Mouse (Mus musculus): Measurements from ENCODE around the gene Mef2c. TPM values are rescaled to one million over a fixed set of nuclear protein-coding genes. Genes with fewer than 3 reads are reported as not detected.
A peak's percentile ranks its signal among the peaks of the same experiment; 100 is the strongest.

Mef2c gene
- polyA plus RNA-seq, 1 experiment from 2014 or later = 98.0 TPM

DNA sequence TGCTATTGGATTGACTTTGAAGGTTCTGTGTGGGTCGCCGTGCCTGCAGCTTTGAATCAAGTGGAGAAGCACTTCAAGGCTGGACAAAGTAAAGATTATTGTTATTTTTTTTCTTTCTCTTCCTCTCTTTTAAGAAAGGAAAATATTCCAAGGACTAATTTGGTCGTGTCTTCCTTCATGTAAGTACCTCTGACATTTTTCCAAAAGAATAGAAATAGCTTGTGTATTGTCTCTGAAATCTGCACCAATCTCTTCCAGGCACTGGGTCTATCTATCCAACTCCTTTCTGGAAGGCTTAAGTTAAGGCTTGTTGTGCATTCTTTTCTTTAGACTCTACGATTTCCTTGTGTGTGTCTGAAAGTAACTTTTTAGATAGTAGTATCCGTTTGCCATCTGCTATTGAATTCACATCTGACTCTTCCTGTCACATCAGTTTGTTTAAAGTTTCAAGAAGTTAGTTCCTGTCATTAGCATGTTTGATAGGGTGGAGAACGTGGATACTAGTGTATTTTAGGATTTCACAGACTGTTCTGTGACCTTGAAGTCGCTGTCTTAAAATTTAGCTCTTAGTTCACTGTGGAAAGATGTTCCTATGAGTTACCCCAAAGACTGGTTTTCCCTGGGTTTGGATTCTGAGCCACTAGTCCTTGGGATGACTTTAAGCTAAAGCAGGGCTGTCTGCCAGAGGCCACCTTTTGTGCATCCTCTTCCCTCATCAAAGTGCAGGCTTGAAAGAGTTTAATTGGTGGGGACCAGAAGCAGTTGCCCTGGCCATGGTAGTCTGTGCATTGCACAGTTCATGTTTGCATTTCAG lies 21.3 kb downstream of the Mef2c start:
- no peaks in the 10 kb centered on the region for H3K36me3 ChIP-seq
- H3K9ac ChIP-seq = peak overlapping the region; percentile 78
- H3K4me3 ChIP-seq = peak overlapping the region; percentile 89
- no peaks in the 10 kb centered on the region for H3K27me3 ChIP-seq
- peak overlapping the region; percentile 96 for H3K27ac ChIP-seq
- 3% methylated on average over 7 of the region's 7 CpGs for WGBS
- no peak for ATAC-seq (replicated peaks; ENCODE audit: insufficient number of reproducible peaks, insufficient read depth, low FRiP score, low read depth)
- H3K9me3 ChIP-seq (replicated peaks) = no peaks in the 10 kb centered on the region
- H3K4me2 ChIP-seq = peak overlapping the region; percentile 68
- H3K4me1 ChIP-seq (replicated peaks) = peaks cover 15% of the 10 kb centered on the region

DNA sequence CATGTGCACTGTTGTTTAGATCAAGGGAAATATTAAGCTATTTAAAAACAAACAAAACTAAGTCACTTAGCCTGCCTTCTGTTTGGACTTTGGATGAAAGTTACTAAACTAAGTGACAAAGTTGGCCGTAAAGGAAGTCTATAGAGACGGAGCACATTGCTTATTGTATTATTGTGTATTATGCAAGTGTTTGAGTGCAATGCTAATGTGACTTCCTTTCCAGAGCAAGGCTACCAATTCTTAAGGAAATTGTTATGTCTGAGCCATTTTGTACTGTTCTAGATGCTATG lies 21.8 kb downstream of the Mef2c start:
- 10% methylated on average over 2 of the region's 2 CpGs for WGBS
- no peaks in the 10 kb centered on the region for H3K27me3 ChIP-seq
- no peak for ATAC-seq (replicated peaks; ENCODE audit: insufficient number of reproducible peaks, insufficient read depth, low FRiP score, low read depth)
- H3K4me3 ChIP-seq = peak overlapping the region; percentile 89
- H3K9ac ChIP-seq = peak overlapping the region; percentile 78
- H3K36me3 ChIP-seq = no peaks in the 10 kb centered on the region
- no peaks in the 10 kb centered on the region for H3K9me3 ChIP-seq (replicated peaks)
- H3K4me1 ChIP-seq (replicated peaks) = peaks cover 16% of the 10 kb centered on the region
- H3K4me2 ChIP-seq = peak overlapping the region; percentile 68
- peak overlapping the region; percentile 96 for H3K27ac ChIP-seq

DNA sequence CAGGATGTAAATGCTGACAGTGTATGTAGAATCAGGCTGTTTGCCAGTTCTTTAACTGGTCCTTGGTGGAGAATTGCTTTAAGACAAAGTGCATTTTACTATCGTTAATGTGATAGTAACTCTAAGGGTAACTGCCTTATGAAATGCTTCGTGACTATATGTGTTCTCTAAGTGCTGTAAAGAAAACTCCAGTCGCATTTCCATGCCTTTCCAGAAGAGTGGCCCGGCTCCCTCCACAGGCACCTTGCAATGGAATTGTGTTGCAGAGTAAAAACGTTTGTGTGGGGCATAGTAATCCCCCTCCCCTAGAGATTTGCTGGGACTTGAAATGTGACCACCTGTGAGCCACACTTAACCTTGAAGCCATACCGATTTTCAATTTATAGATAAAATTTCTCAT lies 22.2 kb downstream of the Mef2c start:
- Histone ChIP-seq H3K4me1 (replicated peaks) (peaks cover 17% of the 10 kb centered on the region), H3K27me3 (no peaks in the 10 kb centered on the region), H3K36me3 (no peaks in the 10 kb centered on the region), H3K27ac (peak overlapping the region; percentile 96), H3K4me3 (peak overlapping the region; percentile 89), H3K9me3 (replicated peaks) (no peaks in the 10 kb centered on the region), H3K4me2 (peak overlapping the region; percentile 68), H3K9ac (peak overlapping the region; percentile 78)
- WGBS = 7% methylated on average over 6 of the region's 6 CpGs
- ATAC-seq (replicated peaks; ENCODE audit: insufficient number of reproducible peaks, insufficient read depth, low FRiP score, low read depth) = no peak

DNA sequence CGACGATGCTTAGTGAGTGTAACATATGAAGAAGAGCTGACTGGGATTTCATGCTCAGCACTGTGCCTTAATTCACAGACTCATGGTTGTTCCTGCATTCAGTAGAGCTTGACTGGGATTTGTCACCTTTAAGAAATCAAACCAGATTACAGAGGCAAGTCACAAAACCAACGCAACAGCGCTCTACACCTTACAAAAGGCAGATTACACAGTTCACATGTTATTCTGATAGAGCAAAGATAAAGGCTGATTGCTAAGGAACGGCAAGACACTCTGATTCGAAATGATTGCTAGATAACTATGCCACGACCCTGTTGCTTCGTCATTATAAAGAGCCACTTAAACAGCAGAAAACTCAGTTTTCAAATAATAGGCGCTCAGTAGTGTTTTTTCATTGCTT lies 24.1 kb downstream of the Mef2c start:
- WGBS = 37% methylated on average over 9 of the region's 9 CpGs
- Histone ChIP-seq H3K4me3 (peak overlapping the region; percentile 12; the same call in 1 of the 2 replicates), H3K9ac (no peak overlapping the region)

DNA sequence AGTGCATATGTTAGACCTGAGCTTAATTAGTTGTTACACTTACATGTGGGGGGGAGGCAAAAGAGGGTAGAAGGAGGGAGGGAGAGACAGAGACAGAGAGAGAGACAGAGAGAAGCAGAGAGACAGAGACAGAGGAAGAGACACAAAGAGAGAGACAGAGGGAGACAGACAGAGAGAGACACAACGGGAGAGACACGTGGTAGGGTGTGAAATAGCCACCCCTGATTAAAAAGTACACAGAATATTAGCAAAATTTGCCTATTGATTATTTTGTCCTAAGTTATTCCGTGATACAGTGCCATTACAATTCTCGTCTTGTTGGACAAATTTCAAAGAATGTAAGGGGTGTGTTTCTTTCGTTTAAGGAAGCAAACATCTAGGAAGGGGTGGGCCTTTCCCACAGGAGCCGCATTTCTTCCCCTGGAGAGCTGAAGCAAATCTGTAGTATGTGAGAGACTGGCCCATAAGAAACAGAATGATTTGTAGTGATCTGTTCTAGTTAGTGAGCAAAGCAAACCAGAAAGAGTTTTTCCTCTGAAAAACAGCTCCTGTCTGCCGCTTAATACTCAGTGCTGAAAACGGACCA lies 26.0 kb downstream of the Mef2c start:
- Histone ChIP-seq H3K27ac (no peak overlapping the region), H3K4me1 (replicated peaks) (peaks cover 17% of the 10 kb centered on the region), H3K4me3 (peak overlapping the region; percentile 18), H3K27me3 (no peaks in the 10 kb centered on the region), H3K4me2 (peak overlapping the region; percentile 52), H3K9me3 (replicated peaks) (no peaks in the 10 kb centered on the region), H3K36me3 (no peaks in the 10 kb centered on the region), H3K9ac (no peak overlapping the region; the same call in 1 of the 2 replicates)
- 47% methylated on average over 8 of the region's 8 CpGs for WGBS
- ATAC-seq (replicated peaks; ENCODE audit: insufficient number of reproducible peaks, insufficient read depth, low FRiP score, low read depth) = no peak

More for the DNA sequence above, 24.1 kb downstream of the Mef2c start:
- ATAC-seq (replicated peaks; ENCODE audit: insufficient number of reproducible peaks, insufficient read depth, low FRiP score, low read depth) = no peak
- Histone ChIP-seq H3K36me3 (no peaks in the 10 kb centered on the region), H3K4me2 (peak overlapping the region; percentile 48), H3K9me3 (replicated peaks) (no peaks in the 10 kb centered on the region), H3K4me1 (replicated peaks) (peaks cover 21% of the 10 kb centered on the region), H3K27me3 (no peaks in the 10 kb centered on the region), H3K27ac (no peak overlapping the region)

DNA sequence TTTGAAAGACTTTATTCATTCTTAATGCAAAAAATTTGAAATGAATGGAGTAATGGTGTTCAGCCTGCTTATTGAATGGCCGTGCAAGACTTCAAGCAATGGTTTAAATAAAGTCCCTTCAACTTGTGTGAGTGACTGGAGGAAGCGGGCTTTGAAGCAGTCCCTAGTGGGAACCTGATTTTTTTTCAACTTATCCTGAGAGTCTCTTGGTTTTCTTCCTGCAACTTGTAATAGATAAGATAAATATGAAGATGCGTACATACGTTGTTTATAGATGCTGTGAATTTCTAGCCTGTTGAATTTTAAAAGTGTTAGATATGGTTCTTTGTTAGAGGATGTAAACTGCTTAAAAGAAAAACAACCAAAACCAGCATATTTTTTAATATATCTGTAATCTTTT lies 27.1 kb downstream of the Mef2c start:
- H3K4me3 ChIP-seq = no peak overlapping the region
- no peaks in the 10 kb centered on the region for H3K27me3 ChIP-seq
- peaks cover 17% of the 10 kb centered on the region for H3K4me1 ChIP-seq (replicated peaks)
- H3K4me2 ChIP-seq = no peak overlapping the region
- H3K36me3 ChIP-seq = no peaks in the 10 kb centered on the region
- H3K9me3 ChIP-seq (replicated peaks) = no peaks in the 10 kb centered on the region
- WGBS = 65% methylated on average over 4 of the region's 4 CpGs
- H3K9ac ChIP-seq = no peak overlapping the region
- H3K27ac ChIP-seq = no peak overlapping the region
- no peak for ATAC-seq (replicated peaks; ENCODE audit: insufficient number of reproducible peaks, insufficient read depth, low FRiP score, low read depth)

DNA sequence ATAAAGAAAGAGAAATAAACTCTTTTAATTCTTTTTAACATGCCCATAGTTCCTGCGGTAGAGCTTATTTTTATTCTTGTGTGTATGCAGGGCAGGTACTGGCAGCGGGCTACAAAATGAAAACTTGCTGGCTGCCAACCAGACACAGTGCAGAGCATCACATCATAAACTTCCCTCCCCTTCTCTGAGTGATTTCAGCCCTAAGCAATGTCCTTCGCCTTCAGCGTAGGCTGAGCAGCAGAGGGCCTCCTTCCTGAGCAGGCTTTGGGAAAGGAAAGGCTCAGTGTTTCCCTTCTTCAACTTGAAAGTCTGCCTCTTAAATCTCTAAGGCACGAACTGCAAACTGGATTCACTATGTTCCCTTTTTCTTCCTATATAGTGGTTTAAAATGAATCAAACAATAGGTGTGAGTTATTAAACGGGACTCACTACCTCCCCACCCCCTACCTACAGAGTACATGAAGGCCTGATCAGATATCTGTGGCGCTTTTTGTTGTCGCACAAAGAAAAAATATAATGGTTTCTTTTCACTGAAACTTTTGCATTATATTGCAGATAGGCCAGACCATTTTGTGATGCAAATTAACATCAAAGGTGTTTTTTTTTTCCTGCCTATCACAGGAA lies 28.2 kb downstream of the Mef2c start:
- Histone ChIP-seq H3K9ac (no peak overlapping the region), H3K4me2 (peak overlapping the region; percentile 41), H3K4me1 (replicated peaks) (peaks cover 18% of the 10 kb centered on the region), H3K9me3 (replicated peaks) (no peaks in the 10 kb centered on the region), H3K4me3 (0 out of 2 replicates have a peak overlapping the region, but pooled peaks have one; percentile 9), H3K27me3 (no peaks in the 10 kb centered on the region), H3K27ac (peak overlapping the region; percentile 74), H3K36me3 (no peaks in the 10 kb centered on the region)
- 25% methylated on average over 8 of the region's 8 CpGs for WGBS
- ATAC-seq (replicated peaks; ENCODE audit: insufficient number of reproducible peaks, insufficient read depth, low FRiP score, low read depth) = peak; percentile 93

DNA sequence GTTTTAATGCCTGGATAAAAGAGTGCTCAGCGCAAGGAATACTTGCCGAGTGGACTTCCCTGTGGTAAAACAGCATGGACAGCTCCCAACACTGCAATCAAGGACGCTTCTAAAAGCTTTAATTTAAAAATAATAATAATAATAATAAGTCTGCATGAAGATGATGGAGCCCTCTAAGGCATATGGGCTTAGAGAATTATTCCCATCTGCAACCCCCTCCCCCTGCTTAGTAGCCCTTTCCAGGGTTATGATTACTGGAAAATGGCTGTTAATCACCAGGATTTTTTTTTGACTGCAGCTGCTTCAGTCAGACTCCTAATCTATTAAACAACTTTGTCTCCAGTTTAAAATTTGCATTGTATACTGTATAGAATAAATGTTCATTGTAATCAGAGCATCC lies 32.5 kb downstream of the Mef2c start:
- H3K27me3 ChIP-seq = no peaks in the 10 kb centered on the region
- no peak for ATAC-seq (replicated peaks; ENCODE audit: insufficient number of reproducible peaks, insufficient read depth, low FRiP score, low read depth)
- 77% methylated on average over 3 of the region's 3 CpGs for WGBS

DNA sequence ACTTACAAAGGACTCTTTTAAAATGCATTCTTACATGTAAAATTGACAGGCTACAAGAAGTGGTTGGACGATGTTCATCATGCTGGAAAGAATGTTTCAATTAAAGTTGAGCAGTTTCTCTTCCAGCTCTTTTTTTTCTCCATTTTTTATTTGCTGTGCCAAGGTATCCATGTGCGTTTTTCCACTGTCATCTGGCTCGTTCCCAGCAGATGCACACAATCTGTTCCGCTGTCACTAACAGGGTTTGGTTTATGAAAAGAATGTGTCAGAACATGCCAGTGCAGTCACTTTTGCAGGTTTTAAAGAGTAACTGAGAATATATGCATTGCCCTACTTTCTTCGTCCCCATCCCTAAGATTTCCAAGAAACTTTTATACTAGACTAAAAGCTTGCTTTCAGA lies 33.3 kb downstream of the Mef2c start:
- H3K27me3 ChIP-seq = no peaks in the 10 kb centered on the region
- no peak for ATAC-seq (replicated peaks; ENCODE audit: insufficient number of reproducible peaks, insufficient read depth, low FRiP score, low read depth)
- H3K4me2 ChIP-seq = no peak overlapping the region
- 46% methylated on average over 5 of the region's 5 CpGs for WGBS
- peaks cover 7% of the 10 kb centered on the region; the same call in 1 of the 2 replicates for H3K4me1 ChIP-seq (replicated peaks)
- no peak overlapping the region for H3K4me3 ChIP-seq
- H3K9ac ChIP-seq = no peak overlapping the region
- H3K36me3 ChIP-seq = no peaks in the 10 kb centered on the region
- no peaks in the 10 kb centered on the region for H3K9me3 ChIP-seq (replicated peaks)
- no peak overlapping the region for H3K27ac ChIP-seq

More for the DNA sequence above, 32.5 kb downstream of the Mef2c start:
- H3K36me3 ChIP-seq = no peaks in the 10 kb centered on the region
- H3K4me2 ChIP-seq = no peak overlapping the region
- H3K9ac ChIP-seq = no peak overlapping the region
- H3K4me3 ChIP-seq = no peak overlapping the region
- peaks cover 10% of the 10 kb centered on the region; the same call in 1 of the 2 replicates for H3K4me1 ChIP-seq (replicated peaks)
- no peak overlapping the region for H3K27ac ChIP-seq
- no peaks in the 10 kb centered on the region for H3K9me3 ChIP-seq (replicated peaks)

DNA sequence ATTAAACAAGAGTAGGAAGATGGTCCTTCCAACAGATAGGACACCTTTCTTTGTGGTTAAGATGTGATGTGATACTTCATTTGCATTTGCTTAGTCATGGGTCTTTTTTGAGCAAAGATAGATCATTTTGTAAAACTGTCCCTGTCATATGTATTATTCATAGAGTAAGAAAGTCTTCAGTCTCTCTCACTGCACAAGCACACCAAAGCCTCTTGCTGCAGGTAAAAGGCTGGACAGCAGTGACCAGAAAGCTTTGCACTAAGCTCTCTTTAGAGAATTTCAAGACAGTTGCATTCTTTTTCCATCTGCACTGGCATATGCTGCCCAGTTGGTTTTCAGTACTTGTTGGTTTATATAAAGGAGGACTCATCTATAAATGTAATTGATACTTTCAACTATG lies 36.1 kb downstream of the Mef2c start:
- no peak overlapping the region for H3K4me2 ChIP-seq
- H3K36me3 ChIP-seq = no peaks in the 10 kb centered on the region
- peaks cover 12% of the 10 kb centered on the region for H3K4me1 ChIP-seq (replicated peaks)
- ATAC-seq (replicated peaks; ENCODE audit: insufficient number of reproducible peaks, insufficient read depth, low FRiP score, low read depth) = no peak
- H3K9me3 ChIP-seq (replicated peaks) = no peaks in the 10 kb centered on the region
- no peaks in the 10 kb centered on the region for H3K27me3 ChIP-seq
- no peak overlapping the region for H3K4me3 ChIP-seq
- H3K27ac ChIP-seq = no peak overlapping the region
- H3K9ac ChIP-seq = no peak overlapping the region

DNA sequence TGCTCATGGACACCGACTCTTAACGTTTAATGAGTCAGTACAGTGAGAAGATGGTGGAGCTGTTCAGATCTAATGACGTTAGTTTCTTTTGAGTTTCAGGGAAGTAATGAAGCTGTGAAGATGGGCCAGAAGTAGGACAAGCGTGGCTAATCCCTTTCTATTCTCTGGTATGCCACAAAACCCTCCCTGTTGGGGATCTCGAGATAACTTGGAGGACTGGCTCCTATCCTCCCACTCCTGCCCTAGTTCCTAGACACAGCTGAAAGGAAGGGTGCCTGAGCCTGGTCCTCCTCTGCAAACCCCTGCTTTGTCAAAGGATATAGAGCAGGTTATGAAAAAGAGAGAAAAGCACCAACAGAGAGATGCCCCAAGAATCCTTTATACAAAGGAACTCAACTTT lies 38.8 kb downstream of the Mef2c start:
- WGBS = 56% methylated on average over 5 of the region's 5 CpGs

More for the DNA sequence above, 38.8 kb downstream of the Mef2c start:
- no peaks in the 10 kb centered on the region for H3K9me3 ChIP-seq (replicated peaks)
- H3K4me1 ChIP-seq (replicated peaks) = peaks cover 12% of the 10 kb centered on the region
- ATAC-seq (replicated peaks; ENCODE audit: insufficient number of reproducible peaks, insufficient read depth, low FRiP score, low read depth) = no peak
- no peak overlapping the region for H3K9ac ChIP-seq
- no peak overlapping the region for H3K4me2 ChIP-seq
- no peaks in the 10 kb centered on the region for H3K36me3 ChIP-seq
- H3K27me3 ChIP-seq = no peaks in the 10 kb centered on the region
- no peak overlapping the region for H3K4me3 ChIP-seq
- H3K27ac ChIP-seq = no peak overlapping the region
